Mouse (Mus musculus) CD4-positive, CD25-positive, alpha-beta regulatory T cell, adult 2 months (primary cell): Measurements from ENCODE around the gene Alkbh1.
A peak's percentile ranks its signal among the peaks of the same experiment; 100 is the strongest.
"Not testable (repeated sequence)": the region's sequence is repeated elsewhere in the genome, so short reads cannot be mapped to it uniquely, and the experiment has no call there.

Source experiments
- DNase-seq: peaks from one replicate; pipeline ENCODE4 v3.0.0-alpha.2; 2012; ENCODE audit warnings: low read depth, low spot score

Alkbh1 gene

DNA sequence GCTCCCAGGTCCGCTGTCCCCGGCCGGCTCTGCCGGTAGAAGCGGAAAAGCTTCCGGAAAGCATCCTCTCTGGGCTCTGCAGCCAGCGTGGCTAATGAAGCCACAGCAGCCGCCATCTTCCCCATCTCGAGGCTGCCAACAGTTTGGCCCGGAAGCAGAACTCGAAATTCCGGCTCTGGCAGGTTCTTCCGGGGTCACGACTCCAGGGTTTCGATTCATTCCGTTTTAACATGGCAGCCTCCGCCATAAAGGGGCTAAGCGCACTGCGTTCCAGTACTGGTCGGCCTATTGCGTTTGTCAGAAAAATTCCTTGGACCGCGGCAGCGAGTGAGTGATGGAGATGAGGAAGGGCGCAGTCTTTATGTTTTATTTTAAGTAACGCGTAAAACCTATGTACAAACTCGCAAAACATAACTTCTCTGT, at the start of gene Alkbh1, which contains the start of gene Slirp:
Alkbh1 (minus strand) TSS at position 318 of the 423 bp plus-strand sequence.
Slirp (plus strand) TSS at position 197 of the 423 bp plus-strand sequence.
- peak; percentile 93 for DNase-seq

GRCm38 (mm10) chr12:87488683-87489082, 44.9 kb upstream of the Alkbh1 start:
- DNase-seq: not testable (repeated sequence)

DNA sequence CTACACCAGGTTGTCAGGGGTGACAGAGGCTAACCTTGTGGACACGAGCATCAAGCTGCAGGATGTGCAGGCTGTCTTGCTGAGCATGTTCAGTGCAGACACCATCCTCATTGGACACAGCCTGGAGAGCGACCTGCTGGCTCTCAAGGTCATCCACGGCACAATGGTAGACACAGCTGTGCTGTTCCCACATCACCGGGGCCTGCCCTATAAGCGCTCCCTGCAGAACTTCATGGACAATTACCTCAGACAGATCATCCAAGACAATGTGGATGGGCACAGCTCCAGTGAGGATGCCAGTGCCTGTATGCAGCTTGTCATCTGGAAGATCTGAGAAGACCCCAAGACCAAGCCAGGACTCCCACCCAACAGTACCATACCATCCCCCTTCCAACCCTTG, 38.7 kb upstream of the Alkbh1 start:
- DNase-seq: not testable (repeated sequence)

GRCm38 (mm10) chr12:87474756-87475155, 30.9 kb upstream of the Alkbh1 start:
- no peak for DNase-seq

- peak; percentile 97 for DNase-seq
Measured at GRCm38 (mm10) chr12:87471964-87472786, 28.4 kb upstream of the Alkbh1 start, which contains the start of gene Snw1. Gene Snw1, minus strand, starts transcription at chr12:87472274.

DNA sequence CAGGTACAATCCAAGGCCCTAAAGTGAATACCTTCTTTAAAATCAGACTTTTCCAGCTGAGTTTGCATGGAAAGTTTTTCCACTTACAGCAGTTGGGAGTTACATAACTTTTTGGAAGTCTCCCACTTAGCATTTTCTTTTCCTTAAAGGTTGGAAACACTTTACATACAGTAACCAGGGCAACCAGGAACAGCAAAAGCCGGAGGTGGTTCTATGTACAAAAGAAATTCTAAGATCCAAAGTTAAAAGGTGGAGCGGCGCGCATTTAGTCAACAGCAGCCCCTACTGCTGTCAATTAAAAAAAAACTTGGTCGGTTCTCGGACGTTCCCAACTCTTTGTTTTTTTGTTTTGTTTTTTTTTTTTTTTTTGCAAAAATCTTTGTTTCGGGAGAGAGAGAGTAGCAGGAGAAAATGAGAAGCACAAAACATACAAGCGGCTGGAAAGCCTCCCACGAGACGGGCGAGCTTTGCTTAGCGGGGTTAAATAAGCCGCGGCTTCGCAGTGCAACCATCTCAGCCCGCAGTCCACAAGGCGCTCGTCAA, 27.7 kb upstream of the Alkbh1 start:
- DNase-seq: no peak

DNA sequence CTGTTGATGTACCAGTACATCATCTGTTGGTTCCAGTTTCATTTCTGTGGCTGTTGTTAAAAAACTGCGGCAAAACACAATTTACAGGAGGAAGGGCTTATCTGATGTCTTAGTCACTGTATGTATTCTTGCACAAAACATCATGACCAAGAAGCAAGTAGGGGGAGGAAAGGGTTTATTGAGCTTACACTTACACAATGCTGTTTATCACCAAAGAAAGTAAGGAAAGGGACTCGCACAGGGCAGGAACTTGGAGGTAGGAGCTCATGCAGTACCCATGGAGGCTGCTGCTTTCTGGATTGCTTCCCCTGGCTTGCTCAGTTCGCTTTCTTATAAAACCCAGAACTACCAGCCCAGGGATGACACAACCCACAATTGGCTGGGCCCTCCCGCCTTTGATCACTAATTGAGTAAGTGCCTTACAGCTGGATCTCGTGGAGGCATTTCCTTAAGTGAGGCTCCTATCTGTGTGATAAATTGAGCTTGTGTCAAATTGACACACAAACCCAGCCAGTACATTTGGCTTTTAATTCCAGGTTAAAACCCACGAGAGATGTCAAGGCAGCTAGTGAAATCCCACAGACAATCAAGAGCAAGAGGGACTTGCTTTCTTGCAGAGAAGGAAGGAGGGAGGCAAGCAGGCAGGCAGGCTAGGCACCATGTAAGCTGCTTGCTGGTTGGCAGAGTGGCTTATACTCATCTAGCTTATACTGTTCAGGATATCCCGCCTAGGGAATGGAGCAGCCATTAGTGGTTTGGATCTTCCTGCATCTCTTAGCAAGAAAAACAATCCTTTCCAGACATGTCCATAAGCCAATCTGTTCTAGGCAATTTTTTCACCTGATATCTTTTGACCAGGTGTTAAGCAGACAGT, 26.7 kb upstream of the Alkbh1 start:
- peak; percentile 32 for DNase-seq

- no peak for DNase-seq
Measured at GRCm38 (mm10) chr12:87464678-87465297, 21.0 kb upstream of the Alkbh1 start.

DNA sequence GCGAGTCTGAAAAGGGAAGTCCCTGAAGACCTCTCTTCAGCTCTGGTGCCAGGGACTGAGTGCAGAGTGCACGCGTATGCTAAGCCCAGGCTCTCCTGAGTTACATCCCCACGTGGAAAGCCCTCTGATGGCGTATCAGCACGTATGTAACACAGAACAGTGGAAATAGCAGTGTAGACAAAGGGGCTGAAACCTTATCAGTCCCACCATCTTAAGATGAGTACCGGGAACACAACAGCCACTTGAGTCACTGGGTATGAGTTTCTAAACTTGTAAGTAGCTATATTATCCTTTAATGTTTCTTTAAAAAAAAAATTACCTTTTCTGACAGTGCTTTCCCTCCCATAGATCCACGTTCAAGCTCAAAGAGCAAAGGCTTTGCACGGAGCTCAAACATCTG, 5.6 kb upstream of the Alkbh1 start:
- no peak for DNase-seq

GRCm38 (mm10) chr12:87444211-87444610, 394 bp upstream of the Alkbh1 start:
- DNase-seq: no peak

GRCm38 (mm10) chr12:87443115-87443699, 610 bp downstream of the Alkbh1 start:
- peak; percentile 69 for DNase-seq

GRCm38 (mm10) chr12:87442177-87443114, 1.4 kb downstream of the Alkbh1 start:
- DNase-seq: peak; percentile 29

DNA sequence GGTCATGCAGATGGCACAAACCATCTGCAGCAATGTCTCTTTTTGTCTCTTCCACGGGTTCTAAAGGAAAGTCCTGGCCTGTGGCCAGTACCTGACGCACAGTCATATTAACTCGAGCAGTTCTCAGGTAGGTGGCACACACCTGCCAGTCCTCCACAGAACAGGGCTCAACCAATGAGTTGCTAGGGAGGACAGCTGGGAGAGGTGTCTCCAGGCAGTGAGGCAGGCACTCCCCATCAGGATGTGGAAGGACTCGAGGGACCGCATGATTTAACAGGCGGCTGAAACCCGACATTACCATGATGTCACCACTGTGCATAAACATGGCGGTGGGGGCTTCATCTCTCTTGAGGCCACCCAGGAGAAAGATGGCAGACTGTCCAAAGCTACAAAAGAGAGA, 14.9 kb downstream of the Alkbh1 start:
- DNase-seq: no peak

DNA sequence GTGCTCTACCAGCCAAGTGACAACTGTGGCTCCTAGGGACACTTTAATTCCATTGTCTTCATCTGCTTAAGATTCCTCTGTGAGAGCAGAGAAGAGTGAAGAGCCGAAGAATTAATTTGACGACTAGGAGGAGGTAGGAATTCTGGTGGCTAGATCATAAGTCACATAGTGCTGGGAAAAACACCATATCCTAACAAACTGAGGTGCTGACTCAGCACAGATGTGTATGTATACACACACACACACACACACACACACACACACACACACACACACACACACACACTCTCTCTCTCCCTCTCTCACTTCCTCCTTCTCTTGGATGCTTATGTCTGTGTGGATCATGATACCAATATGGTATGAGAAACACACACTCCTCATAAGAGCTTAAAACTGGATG, 15.5 kb downstream of the Alkbh1 start:
- no peak for DNase-seq

GRCm38 (mm10) chr12:87426354-87427031, 17.3 kb downstream of the Alkbh1 start:
- no peak for DNase-seq

DNA sequence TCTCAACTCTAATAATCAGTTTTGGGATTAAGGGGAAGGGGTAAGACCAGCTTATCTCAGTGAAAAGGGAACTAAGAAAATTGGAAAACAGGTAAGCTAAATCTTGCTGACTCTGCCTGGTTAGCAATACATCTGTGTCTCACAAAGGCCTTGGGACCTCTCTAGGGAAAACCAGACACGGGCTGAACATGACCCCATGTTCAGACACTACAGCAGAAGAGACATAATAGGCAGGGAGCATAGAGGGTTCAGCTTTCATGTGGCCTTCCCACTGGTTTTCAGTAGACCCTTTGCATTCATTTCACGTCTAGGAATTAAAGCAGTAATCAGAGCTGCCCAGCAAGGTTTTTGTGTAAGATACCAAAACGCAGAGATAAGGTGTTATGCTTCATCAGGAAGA, 19.3 kb downstream of the Alkbh1 start:
- DNase-seq: no peak

- no peak for DNase-seq
Measured at GRCm38 (mm10) chr12:87423700-87424099, 20.1 kb downstream of the Alkbh1 start.

- no peak for DNase-seq
Measured at GRCm38 (mm10) chr12:87421708-87422507, 21.9 kb downstream of the Alkbh1 start.
